Mouse (Mus musculus): ENCODE results near the gene Ears2. TPM values are rescaled to one million over a fixed set of nuclear protein-coding genes. Genes with fewer than 3 reads are reported as not detected.
"Not testable (repeated sequence)": the region's sequence is repeated elsewhere in the genome, so short reads cannot be mapped to it uniquely, and the experiment has no call there.

The Ears2 gene
- total RNA-seq (2021), result 1 to 10 TPM; 5.9 to 7.3 TPM
- long read RNA-seq, experiment 1, transcript Ears2-201 (9 exons, 2,046 nt), result major isoform, 11 of 17 reads
- long read RNA-seq, experiment 1, partial matches to known transcripts, result 3 of 17 reads
- long read RNA-seq, experiment 1, other reads (novel, unspliced or antisense), result 3 of 17 reads
- long read RNA-seq, experiment 2, transcript Ears2-201 (9 exons, 2,046 nt), result major isoform, 11 of 13 reads
- long read RNA-seq, experiment 2, partial matches to known transcripts, result 0 of 13 reads
- long read RNA-seq, experiment 2, other reads (novel, unspliced or antisense), result 2 of 13 reads

GRCm38 (mm10) chr7:122066945-122067516, at the start of gene Ears2, which contains the start of gene Ubfd1:
Ears2 (minus strand) TSS chr7:122067263.
Ubfd1 (plus strand) TSS chr7:122067175.
- DNase-seq (ENCODE audit: low spot score), result peak; percentile 96

- DNase-seq (ENCODE audit: low spot score), result no peak
These were observed 41.1 kb upstream of the Ears2 start for GRCm38 (mm10) chr7:122108206-122108605.

- peak; percentile 78 for DNase-seq (ENCODE audit: low spot score)
These were observed 34.7 kb upstream of the Ears2 start, which contains the start of gene Ndufab1 for GRCm38 (mm10) chr7:122101747-122102244. Ndufab1 (minus strand) TSS chr7:122101886.

GRCm38 (mm10) chr7:122101014-122101746, 34.1 kb upstream of the Ears2 start:
- DNase-seq (ENCODE audit: low spot score), result not testable (repeated sequence)

GRCm38 (mm10) chr7:122099222-122099621, 32.2 kb upstream of the Ears2 start:
- DNase-seq (ENCODE audit: low spot score), result peak; percentile 24

- no peak for DNase-seq (ENCODE audit: low spot score)
These were observed 30.9 kb upstream of the Ears2 start for GRCm38 (mm10) chr7:122098009-122098408.

- DNase-seq (ENCODE audit: low spot score), result no peak
These were observed 27.7 kb upstream of the Ears2 start for GRCm38 (mm10) chr7:122094564-122095330.

GRCm38 (mm10) chr7:122087195-122087982, 20.3 kb upstream of the Ears2 start:
- DNase-seq (ENCODE audit: low spot score), result no peak

- DNase-seq (ENCODE audit: low spot score), result no peak
These were observed 14.0 kb upstream of the Ears2 start for GRCm38 (mm10) chr7:122081071-122081470.

GRCm38 (mm10) chr7:122079798-122080554, 12.9 kb upstream of the Ears2 start:
- no peak for DNase-seq (ENCODE audit: low spot score)

GRCm38 (mm10) chr7:122074374-122074773, 7.3 kb upstream of the Ears2 start:
- no peak for DNase-seq (ENCODE audit: low spot score)

- no peak for DNase-seq (ENCODE audit: low spot score)
These were observed 686 bp upstream of the Ears2 start for GRCm38 (mm10) chr7:122067517-122068381.

- DNase-seq (ENCODE audit: low spot score), result peak; percentile 13
These were observed 740 bp downstream of the Ears2 start for GRCm38 (mm10) chr7:122066102-122066944.

- no peak for DNase-seq (ENCODE audit: low spot score)
These were observed 1.4 kb downstream of the Ears2 start for GRCm38 (mm10) chr7:122065656-122066055.

GRCm38 (mm10) chr7:122056633-122057032, 10.4 kb downstream of the Ears2 start:
- no peak for DNase-seq (ENCODE audit: low spot score)

- DNase-seq (ENCODE audit: low spot score), result no peak
These were observed 16.2 kb downstream of the Ears2 start for GRCm38 (mm10) chr7:122050834-122051233.

GRCm38 (mm10) chr7:122048191-122048590, 18.9 kb downstream of the Ears2 start:
- DNase-seq (ENCODE audit: low spot score), result no peak

- DNase-seq (ENCODE audit: low spot score), result no peak
These were observed 20.2 kb downstream of the Ears2 start for GRCm38 (mm10) chr7:122046813-122047212.

Data from gastrocnemius, adult 18-20 months (tissue).